Mouse (Mus musculus) thymus, postnatal 0 days (tissue): Measurements from ENCODE around the gene Acbd3. TPM values are rescaled to one million over a fixed set of nuclear protein-coding genes. Genes with fewer than 3 reads are reported as not detected.
A peak's percentile ranks its signal among the peaks of the same experiment; 100 is the strongest.

Source experiments
- DNase-seq: peaks from one replicate; pipeline ENCODE4 v3.0.0-alpha.2; 2015; ENCODE audit warnings: low spot score
- polyA plus RNA-seq: library from polyadenylated mRNA; unstranded; fragments of >200 nt; fragmentation: Nextera tagmentation; extraction: Ambion mirVana; gene quantifications from 2 replicates; pipeline ENCODE4 v1.2.1, GENCODE M21; 2015

Acbd3 gene
- polyA plus RNA-seq, 1 experiment from 2014 or later: 19.5 TPM

DNA sequence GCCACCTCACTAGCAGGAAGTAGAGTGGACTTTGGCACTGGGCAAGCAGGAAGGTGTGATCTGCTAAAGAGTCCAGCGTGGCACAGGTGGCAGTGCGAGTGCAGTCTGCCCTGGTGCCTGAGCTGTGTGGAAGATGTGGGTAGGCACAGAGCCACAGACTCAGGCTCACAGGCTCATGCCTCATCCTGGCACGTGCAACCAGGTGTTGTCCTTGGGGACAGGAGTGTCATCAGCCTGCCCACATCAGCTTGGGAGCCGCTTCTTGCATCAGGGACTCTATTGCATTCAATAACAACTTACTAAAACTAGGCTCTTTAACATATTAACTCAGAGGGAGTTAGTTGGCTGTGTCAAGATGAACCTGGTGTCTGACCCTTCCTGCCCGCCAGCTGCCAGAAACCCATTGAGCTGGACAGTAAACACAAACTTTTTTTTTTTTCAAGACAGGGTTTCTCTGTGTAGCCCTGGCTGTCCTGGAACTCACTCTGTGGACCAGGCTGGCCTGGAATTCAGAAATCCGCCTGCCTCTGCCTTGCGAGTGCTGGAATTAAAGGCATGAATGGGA, 32.2 kb downstream of the Acbd3 start:
- no peak for DNase-seq

DNA sequence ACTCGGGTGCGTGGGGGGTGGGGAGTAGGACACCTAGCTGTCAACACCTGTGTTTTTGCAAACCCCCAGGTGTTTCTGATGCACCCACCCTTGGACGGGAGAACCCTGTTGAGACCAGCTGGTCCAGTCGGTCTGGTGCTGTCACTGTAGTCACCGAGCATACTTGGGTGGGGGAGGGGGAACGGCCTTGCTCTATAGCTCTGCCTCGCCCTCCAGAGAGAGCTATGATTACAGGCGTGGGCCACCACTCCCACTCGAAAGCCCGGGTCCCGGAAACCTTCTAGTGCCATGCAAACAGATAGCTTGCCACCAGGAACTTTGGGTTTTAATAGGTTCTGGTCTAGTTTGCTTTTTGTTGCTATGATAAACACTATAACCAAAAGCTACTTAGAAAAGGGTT, 36.3 kb downstream of the Acbd3 start:
- DNase-seq: no peak

GRCm38 (mm10) chr1:180762679-180763078, 36.8 kb downstream of the Acbd3 start:
- no peak for DNase-seq

DNA sequence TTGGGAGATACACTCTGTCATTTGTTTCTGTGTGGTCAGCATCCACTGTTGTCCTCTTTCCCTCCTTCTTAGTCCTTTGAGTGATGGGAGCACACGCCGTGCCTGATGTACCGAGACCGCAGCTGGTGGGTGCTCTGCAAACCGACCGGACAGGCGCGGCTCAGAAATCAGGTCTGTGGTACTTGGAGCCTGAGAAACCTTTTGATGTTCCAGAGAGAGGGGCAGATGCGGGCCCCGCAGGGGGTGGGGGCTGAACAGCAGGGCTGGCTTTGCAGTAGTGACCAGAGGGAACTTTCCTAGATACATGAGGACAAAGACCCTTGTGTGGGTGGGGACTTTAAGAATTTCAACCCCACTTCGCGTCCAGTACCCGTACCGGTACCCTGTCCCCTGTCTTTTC, 37.5 kb downstream of the Acbd3 start:
- DNase-seq: no peak

- DNase-seq: peak; percentile 85
These were observed 38.0 kb downstream of the Acbd3 start for GRCm38 (mm10) chr1:180763828-180764227.

- peak; percentile 57 for DNase-seq
These were observed 39.5 kb downstream of the Acbd3 start for GRCm38 (mm10) chr1:180765393-180765792.

GRCm38 (mm10) chr1:180766557-180766956, 40.7 kb downstream of the Acbd3 start:
- peak; percentile 47 for DNase-seq

GRCm38 (mm10) chr1:180767541-180768333, 41.9 kb downstream of the Acbd3 start:
- peak; percentile 49 for DNase-seq

DNA sequence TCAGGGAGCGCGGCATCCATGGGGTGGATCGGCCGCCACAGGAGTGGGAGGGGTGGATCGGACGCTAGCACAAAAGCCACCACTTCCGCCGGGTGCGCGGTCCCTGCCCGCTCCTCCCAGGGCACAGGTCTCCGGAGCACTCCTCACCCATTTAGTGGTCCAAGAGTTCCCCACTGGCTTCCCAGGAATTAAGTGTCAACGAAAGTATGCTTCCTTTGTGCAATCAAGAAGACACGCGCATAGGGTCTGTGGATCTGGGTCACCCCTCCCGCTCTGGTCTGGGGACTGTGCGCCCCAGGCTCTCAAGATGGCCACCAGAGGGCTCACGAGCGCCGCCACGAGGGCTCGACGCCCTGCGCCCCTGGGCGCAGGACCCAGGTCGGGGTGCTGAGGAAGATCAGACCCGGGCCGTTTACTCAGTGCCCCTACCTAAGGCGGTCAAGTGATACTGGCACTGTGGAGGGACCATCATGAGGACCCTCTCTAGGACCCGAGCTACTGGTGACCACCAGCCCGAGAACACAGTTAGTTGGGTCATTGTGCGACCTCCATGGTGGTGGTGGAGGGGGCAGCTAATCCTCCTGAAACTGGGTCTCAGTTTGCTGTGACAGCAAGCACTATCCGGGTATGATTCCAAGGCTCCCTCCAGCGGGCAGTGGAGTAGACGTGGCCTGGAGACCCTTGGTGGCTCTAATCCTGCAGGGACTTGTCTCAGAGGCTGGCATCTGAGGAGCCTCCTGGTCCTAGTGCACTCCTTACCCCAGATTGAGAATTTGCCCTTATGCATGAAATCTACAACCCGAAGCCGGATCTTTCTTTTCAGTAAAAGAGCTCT, 42.7 kb downstream of the Acbd3 start:
- peak; percentile 86 for DNase-seq

- no peak for DNase-seq
These were observed 45.5 kb downstream of the Acbd3 start for GRCm38 (mm10) chr1:180771306-180771705.

DNA sequence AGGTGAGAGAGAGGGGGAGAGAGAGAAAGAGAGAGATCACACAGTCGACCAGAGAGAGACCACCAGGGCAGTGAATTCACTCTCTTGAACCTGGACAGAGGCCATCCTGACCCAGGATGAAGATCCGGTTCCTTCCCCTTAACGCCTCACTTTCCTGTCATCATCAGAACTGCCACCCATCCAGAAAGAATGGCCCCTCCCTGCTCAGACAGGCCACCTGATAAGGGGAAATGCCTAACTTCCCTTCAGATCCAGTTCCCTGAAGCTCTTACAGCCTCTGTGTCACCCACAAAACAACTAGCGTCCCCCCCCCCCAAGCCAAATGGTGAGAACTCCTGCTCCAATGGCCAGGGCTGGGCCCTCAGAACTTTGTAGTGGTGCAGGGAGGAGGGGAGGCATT, 45.9 kb downstream of the Acbd3 start:
- DNase-seq: no peak

DNA sequence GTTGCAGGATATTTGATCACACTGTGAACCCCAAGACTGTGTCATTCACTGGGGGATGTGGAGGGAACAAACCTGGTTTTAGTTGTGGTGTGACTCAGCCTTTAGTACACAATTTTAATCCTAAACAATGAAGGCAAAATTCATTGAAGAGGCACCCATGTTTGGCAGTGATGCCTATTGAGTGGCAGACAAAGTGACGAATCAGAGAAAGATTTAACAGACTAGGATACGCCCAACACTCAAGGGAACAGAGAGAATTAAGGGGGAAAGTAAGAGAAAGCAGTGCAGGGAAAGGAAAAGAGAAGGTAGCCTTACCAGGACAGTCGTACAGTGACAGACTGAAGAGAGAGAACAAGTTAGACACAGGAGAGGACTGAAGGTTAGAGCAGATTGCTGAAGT, 46.4 kb downstream of the Acbd3 start:
- no peak for DNase-seq

GRCm38 (mm10) chr1:180774664-180775063, 48.8 kb downstream of the Acbd3 start:
- peak; percentile 50 for DNase-seq

GRCm38 (mm10) chr1:180775317-180775716, 49.5 kb downstream of the Acbd3 start:
- DNase-seq: peak; percentile 42

DNA sequence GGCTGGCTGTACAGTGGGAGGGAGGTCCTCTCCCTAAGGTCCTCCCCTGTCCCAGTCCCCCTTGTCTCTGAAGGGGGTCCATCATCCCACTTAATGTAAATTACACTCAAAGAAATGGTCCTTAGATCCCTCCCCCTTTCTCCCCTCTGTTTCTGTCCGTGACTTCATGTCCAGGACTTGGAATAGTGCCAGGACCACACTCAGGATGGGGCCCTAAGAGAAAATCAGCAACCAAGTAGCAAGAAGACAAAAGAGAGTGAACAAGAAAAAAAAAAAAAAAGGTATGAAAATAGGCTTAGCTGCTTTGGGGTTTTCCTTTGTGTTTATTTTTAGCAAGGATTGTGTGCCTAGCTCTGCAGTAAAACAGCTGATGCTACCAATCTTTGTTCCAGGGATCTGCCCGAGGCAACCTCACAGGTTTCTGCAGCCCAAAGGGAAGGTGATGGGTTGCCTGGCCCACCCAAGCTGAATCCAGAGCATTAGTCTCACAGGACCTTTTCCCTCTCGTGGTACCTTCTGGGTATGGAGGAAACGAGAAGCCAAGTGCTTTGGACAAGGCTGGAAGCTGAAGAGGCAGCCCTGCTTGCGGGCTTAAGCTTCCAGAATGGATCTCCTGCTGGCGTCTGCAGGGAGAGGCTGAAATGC, 50.1 kb downstream of the Acbd3 start:
- no peak for DNase-seq

DNA sequence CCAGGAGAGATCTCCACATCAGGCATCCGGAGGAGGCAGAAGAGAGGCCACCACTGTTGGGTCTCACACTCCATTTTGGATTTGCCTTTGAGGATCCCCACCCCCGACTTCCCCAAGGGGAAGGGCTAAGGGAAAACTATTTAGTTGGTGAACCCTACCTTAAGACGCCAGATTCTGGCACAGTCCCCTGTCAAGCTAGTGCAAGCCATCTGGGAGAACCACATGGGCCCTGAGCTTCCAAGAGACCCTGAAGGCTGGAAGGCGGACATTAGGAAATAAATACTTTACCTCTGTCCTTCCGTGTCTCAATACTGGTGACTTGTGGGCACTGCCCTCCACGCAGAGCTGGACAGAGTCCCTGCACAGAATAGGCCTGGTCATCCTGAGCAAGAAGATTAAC, 50.7 kb downstream of the Acbd3 start:
- DNase-seq: no peak

- no peak for DNase-seq
These were observed 51.4 kb downstream of the Acbd3 start for GRCm38 (mm10) chr1:180777289-180777659.

DNA sequence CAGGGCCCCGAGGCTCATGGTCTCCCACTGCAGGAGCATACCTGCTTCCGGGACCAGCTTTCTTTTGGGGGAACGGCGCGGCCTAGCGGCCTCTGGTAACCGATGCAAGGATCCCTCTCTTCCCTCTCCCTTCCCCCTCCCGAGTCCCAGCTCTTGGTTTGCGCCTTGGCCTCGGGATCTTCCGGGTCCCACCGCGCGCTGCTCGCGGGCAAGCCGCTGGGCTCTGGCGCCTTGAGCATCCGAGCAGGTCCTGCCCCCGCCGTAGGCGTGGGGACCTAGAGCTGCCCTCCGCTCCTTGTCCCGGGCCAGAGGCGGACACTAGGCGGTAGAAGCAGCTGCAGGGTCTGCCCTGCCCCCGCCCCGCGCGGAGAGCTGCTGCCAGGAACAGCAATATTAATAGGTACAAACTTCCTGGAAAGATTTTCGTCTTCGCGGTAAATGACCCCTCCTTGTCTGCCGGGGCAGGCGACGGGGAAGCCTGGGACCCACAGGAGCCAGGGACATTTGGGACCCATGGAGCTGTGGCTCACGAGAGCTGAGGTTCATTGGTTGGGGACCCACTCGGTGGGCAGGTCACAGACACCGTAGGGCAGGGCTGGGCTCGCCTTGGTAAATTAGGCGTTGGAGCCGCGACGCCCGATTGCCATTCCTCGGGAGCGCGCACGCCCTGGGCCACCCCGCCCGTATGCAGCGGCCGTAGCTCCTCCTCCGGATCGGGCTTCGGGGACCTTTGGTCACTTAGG, 52.0 kb downstream of the Acbd3 start:
- peak; percentile 85 for DNase-seq

DNA sequence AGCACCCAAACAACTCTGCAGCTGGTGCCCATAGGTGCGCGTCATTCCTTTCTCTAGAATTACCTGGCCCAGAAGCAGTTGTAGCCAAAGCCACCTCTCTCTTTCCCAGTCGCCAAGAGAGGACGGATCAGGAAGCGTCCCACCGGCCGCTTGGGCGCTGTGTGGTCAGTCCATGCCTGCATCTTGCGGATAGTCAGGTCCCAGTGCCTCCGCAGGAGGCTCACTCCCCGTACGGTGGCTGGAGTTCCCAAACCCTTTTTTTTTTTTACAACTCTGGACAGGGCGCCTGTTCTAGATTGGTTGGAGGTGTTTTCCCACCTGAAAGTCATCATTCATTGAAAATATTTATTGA, 52.5 kb downstream of the Acbd3 start:
- no peak for DNase-seq

DNA sequence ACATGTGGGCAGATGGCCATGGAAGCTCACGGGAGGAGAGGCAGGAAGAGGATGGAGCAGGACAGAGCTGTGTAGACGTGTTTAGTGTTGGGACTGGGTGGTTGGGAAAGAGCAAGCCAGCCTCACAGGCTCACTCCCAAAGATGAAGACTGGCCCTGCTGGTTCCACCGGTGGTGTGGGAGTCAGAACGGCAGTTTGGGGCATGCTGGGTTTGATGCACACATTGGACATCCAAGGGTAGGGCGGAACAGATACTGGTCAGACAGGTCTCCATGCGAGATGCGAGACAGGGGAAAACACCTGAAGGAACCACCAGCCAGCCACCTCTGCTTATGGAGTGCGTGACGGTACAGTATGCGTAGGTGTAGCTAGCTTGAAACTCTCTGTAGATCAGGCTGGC, 53.1 kb downstream of the Acbd3 start:
- DNase-seq: no peak

GRCm38 (mm10) chr1:180780291-180780690, 54.4 kb downstream of the Acbd3 start:
- no peak for DNase-seq
